Mouse (Mus musculus) testis, adult 2 months (tissue): ENCODE data around the gene Fibp.

ENCODE experiments used
- CTCF ChIP-seq: fragments of 200-500 bp; IDR thresholded peaks from 2 replicates; pipeline ENCODE4 v1.5.1; 2012; ENCODE audit warnings: low read depth, mild to moderate bottlenecking, inconsistent platforms, low read length, moderate library complexity; ENCODE audit not compliant: control insufficient read depth, insufficient read depth, insufficient replicate concordance
- POLR2A ChIP-seq: fragments of 200-500 bp; IDR thresholded peaks from 2 replicates; pipeline ENCODE4 v1.6.1; 2012; ENCODE audit warnings: low read depth, mild to moderate bottlenecking, inconsistent platforms, low read length, moderate library complexity; ENCODE audit not compliant: control insufficient read depth

- TF ChIP-seq CTCF (no peak), POLR2A (no peak)
Measured at GRCm38 (mm10) chr19:5468374-5468773, 8.0 kb downstream of the Fibp start, which contains the start of gene Ctsw.
